Mouse (Mus musculus) hindbrain, embryonic 16.5 days (tissue): ENCODE results near the gene Glis3. TPM values are rescaled to one million over a fixed set of nuclear protein-coding genes. Genes with fewer than 3 reads are reported as not detected.

Source experiments
- ATAC-seq: fragments of 200-750 bp; cut with Nextera tagmentation; 2 replicates; pipeline ENCODE4 v1.8.0; 2017; ENCODE audit warnings: moderate TSS enrichment, moderate library complexity
- H3K27ac ChIP-seq: fragments of 300-500 bp; sonication (generic); 2 replicates; pipeline ENCODE4 v1.5.1; 2014; ENCODE audit warnings: low read depth, mild to moderate bottlenecking, control low read depth, low read length, moderate library complexity
- H3K27me3 ChIP-seq: fragments of 300-500 bp; sonication (generic); replicated peaks from 2 replicates; pipeline ENCODE4 v1.6.1; 2014; ENCODE audit warnings: low read length; ENCODE audit not compliant: control insufficient read depth, insufficient read depth
- H3K36me3 ChIP-seq: fragments of 300-500 bp; sonication (generic); 2 replicates; pipeline ENCODE4 v1.6.1; 2014; ENCODE audit warnings: mild to moderate bottlenecking, low read length, moderate library complexity, mixed read lengths; ENCODE audit not compliant: control insufficient read depth, insufficient read depth
- H3K4me1 ChIP-seq: fragments of 300-500 bp; sonication (generic); 2 replicates; pipeline ENCODE4 v1.6.1; 2014; ENCODE audit warnings: low read depth, low read length; ENCODE audit not compliant: control insufficient read depth, insufficient read depth
- H3K4me2 ChIP-seq: fragments of 300-500 bp; sonication (generic); 2 replicates; pipeline ENCODE4 v1.6.1; 2014; ENCODE audit warnings: mild to moderate bottlenecking, low read length, control low read depth, moderate library complexity
- H3K4me3 ChIP-seq: fragments of 300-500 bp; sonication (generic); 2 replicates; pipeline ENCODE4 v1.5.1; 2014; ENCODE audit warnings: mild to moderate bottlenecking, low read length, control low read depth, moderate library complexity
- H3K9ac ChIP-seq: fragments of 300-500 bp; sonication (generic); 2 replicates; pipeline ENCODE4 v1.6.1; 2014; ENCODE audit warnings: low read depth, mild to moderate bottlenecking, control low read depth, low read length, moderate library complexity
- H3K9me3 ChIP-seq: fragments of 300-500 bp; sonication (generic); 2 replicates; pipeline ENCODE4 v1.6.1; 2014; ENCODE audit warnings: mild to moderate bottlenecking, low read length, moderate library complexity; ENCODE audit not compliant: control insufficient read depth
- WGBS: fragments of 180-500 bp; shearing (Covaris S2); extraction: QIAGEN DNeasy Blood & Tissue Kit; methylation state at CpG from one replicate; pipeline ENCODE4 v1.1.7; 2014; 5-methylcytosine and 5-hydroxymethylcytosine counted together
- polyA plus RNA-seq: library from polyadenylated mRNA; unstranded; fragments of >200 nt; fragmentation: Nextera tagmentation; extraction: Ambion mirVana; gene quantifications from 2 replicates; pipeline ENCODE4 v1.2.1, GENCODE M21; 2015

Gene Glis3
- polyA plus RNA-seq, 1 experiment from 2014 or later, result 2.5 TPM

- no peak for ATAC-seq
- WGBS, result 44% methylated on average over 7 of the region's 7 CpGs
- Histone ChIP-seq H3K4me3 (no peak overlapping the region), H3K4me2 (no peak overlapping the region), H3K9me3 (no peaks in the 10 kb centered on the region), H3K9ac (no peak overlapping the region), H3K27me3 (no peaks in the 10 kb centered on the region), H3K4me1 (no peaks in the 10 kb centered on the region), H3K27ac (no peak overlapping the region), H3K36me3 (no peaks in the 10 kb centered on the region)
These were observed 39.0 kb downstream of the Glis3 start for GRCm38 (mm10) chr19:28640861-28641381.

- Histone ChIP-seq H3K4me2 (no peak overlapping the region), H3K9me3 (no peaks in the 10 kb centered on the region), H3K4me1 (no peaks in the 10 kb centered on the region), H3K4me3 (no peak overlapping the region), H3K27ac (no peak overlapping the region), H3K36me3 (no peaks in the 10 kb centered on the region), H3K9ac (no peak overlapping the region), H3K27me3 (no peaks in the 10 kb centered on the region)
- 12% methylated on average over 8 of the region's 8 CpGs for WGBS
- ATAC-seq, result peak; percentile 76; the same call in 1 of the 2 replicates
These were observed 43.8 kb downstream of the Glis3 start for GRCm38 (mm10) chr19:28635991-28636553.

- 87% methylated on average over 3 of the region's 3 CpGs for WGBS
- no peak overlapping the region for H3K4me3 ChIP-seq
- no peak for ATAC-seq
- H3K9ac ChIP-seq, result no peak overlapping the region
- no peaks in the 10 kb centered on the region for H3K4me1 ChIP-seq
- no peaks in the 10 kb centered on the region for H3K9me3 ChIP-seq
- no peaks in the 10 kb centered on the region for H3K27me3 ChIP-seq
- H3K27ac ChIP-seq, result no peak overlapping the region
- no peak overlapping the region for H3K4me2 ChIP-seq
- no peaks in the 10 kb centered on the region for H3K36me3 ChIP-seq
These were observed 44.9 kb downstream of the Glis3 start for GRCm38 (mm10) chr19:28634986-28635385.

- no peak overlapping the region for H3K27ac ChIP-seq
- peak; percentile 68 for ATAC-seq
- no peaks in the 10 kb centered on the region for H3K4me1 ChIP-seq
- WGBS, result 38% methylated on average over 8 of the region's 8 CpGs
- H3K4me2 ChIP-seq, result peak overlapping the region; percentile 37; the same call in 1 of the 2 replicates
- H3K27me3 ChIP-seq, result no peaks in the 10 kb centered on the region
- no peak overlapping the region for H3K4me3 ChIP-seq
- H3K9me3 ChIP-seq, result no peaks in the 10 kb centered on the region
- H3K9ac ChIP-seq, result no peak overlapping the region
- no peaks in the 10 kb centered on the region for H3K36me3 ChIP-seq
These were observed 51.5 kb downstream of the Glis3 start for GRCm38 (mm10) chr19:28628416-28628815.

GRCm38 (mm10) chr19:28626189-28626588 is 53.7 kb downstream of the Glis3 start:
- H3K27ac ChIP-seq, result no peak overlapping the region
- no peaks in the 10 kb centered on the region for H3K27me3 ChIP-seq
- no peaks in the 10 kb centered on the region for H3K9me3 ChIP-seq
- H3K4me1 ChIP-seq, result no peaks in the 10 kb centered on the region
- H3K36me3 ChIP-seq, result no peaks in the 10 kb centered on the region
- no peak overlapping the region for H3K4me3 ChIP-seq
- ATAC-seq, result no peak
- WGBS, result 94% methylated on average over 5 of the region's 5 CpGs
- no peak overlapping the region for H3K4me2 ChIP-seq
- H3K9ac ChIP-seq, result no peak overlapping the region

- no peak overlapping the region for H3K4me3 ChIP-seq
- H3K36me3 ChIP-seq, result no peaks in the 10 kb centered on the region
- H3K9me3 ChIP-seq, result no peaks in the 10 kb centered on the region
- H3K4me2 ChIP-seq, result no peak overlapping the region
- H3K27me3 ChIP-seq, result no peaks in the 10 kb centered on the region
- H3K27ac ChIP-seq, result no peak overlapping the region
- 85% methylated on average over 1 of the region's 1 CpGs for WGBS
- H3K9ac ChIP-seq, result no peak overlapping the region
- H3K4me1 ChIP-seq, result no peaks in the 10 kb centered on the region
- ATAC-seq, result no peak
These were observed 55.3 kb downstream of the Glis3 start for GRCm38 (mm10) chr19:28624571-28624970.

GRCm38 (mm10) chr19:28623726-28624125 is 56.2 kb downstream of the Glis3 start:
- H3K9ac ChIP-seq, result no peak overlapping the region
- ATAC-seq, result no peak
- H3K27me3 ChIP-seq, result no peaks in the 10 kb centered on the region
- H3K4me2 ChIP-seq, result no peak overlapping the region
- whole genome bisulfite sequencing, result 81% methylated on average over 10 of the region's 10 CpGs
- H3K27ac ChIP-seq, result no peak overlapping the region
- no peak overlapping the region for H3K4me3 ChIP-seq
- H3K36me3 ChIP-seq, result no peaks in the 10 kb centered on the region
- no peaks in the 10 kb centered on the region for H3K4me1 ChIP-seq
- H3K9me3 ChIP-seq, result no peaks in the 10 kb centered on the region

- Histone ChIP-seq H3K4me1 (no peaks in the 10 kb centered on the region), H3K9ac (no peak overlapping the region), H3K27ac (no peak overlapping the region), H3K9me3 (no peaks in the 10 kb centered on the region), H3K4me2 (no peak overlapping the region), H3K4me3 (no peak overlapping the region), H3K27me3 (no peaks in the 10 kb centered on the region), H3K36me3 (no peaks in the 10 kb centered on the region)
- ATAC-seq, result no peak
- 96% methylated on average over 11 of the region's 11 CpGs for WGBS
These were observed 58.0 kb downstream of the Glis3 start for GRCm38 (mm10) chr19:28621608-28622505.

GRCm38 (mm10) chr19:28617736-28618135 is 62.1 kb downstream of the Glis3 start:
- Histone ChIP-seq H3K36me3 (no peaks in the 10 kb centered on the region), H3K4me1 (no peaks in the 10 kb centered on the region), H3K9me3 (no peaks in the 10 kb centered on the region), H3K27ac (no peak overlapping the region), H3K9ac (no peak overlapping the region), H3K27me3 (no peaks in the 10 kb centered on the region), H3K4me3 (no peak overlapping the region), H3K4me2 (no peak overlapping the region)
- no peak for ATAC-seq
- WGBS, result 83% methylated on average over 7 of the region's 7 CpGs
